In the genomic region with DNA sequence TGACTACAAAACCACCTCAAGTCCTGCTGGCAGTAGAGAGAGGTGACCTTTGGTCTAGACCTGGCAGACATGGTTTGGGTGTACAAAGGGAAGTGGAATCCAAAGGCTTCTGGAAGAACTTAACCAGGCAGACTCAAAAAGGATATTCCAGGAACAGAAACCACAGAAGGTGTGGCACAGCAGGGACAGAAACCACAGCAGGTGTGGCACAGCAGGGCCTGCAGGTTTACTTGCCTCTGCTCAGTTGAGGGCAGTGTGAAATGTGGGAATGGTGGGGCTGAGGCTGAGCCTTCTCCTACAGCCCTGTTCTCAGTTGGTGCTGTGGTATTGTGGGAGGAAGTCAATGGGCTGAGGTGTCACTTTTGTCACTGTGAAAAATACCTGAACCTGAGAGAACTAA, we compare ENCODE assay signal across 11 mouse cellular contexts. TPM values are rescaled to one million over a fixed set of nuclear protein-coding genes. Genes with fewer than 3 reads are reported as not detected.
DNase-seq lines count a peak whose midpoint lies in the region; ATAC-seq lines count a peak whose summit lies in the region.
"Had no signal": no experiment of that assay in that cellular context is flagged by ENCODE, and none has a peak within 500 bp of the region (broad histone marks: within the 10 kb centered on the region; RNA-seq: fewer than 3 reads in every experiment).

No protein-coding gene starts in this region.

- no peaks in the 10 kb centered on the region for H3K4me1 ChIP-seq in stomach, embryonic 15.5 days
- H3K4me1 ChIP-seq: embryonic facial prominence, embryonic 15.5 days had no signal

- H3K9ac ChIP-seq in stomach, embryonic 15.5 days, result no peak overlapping the region
- H3K9ac ChIP-seq: embryonic facial prominence, embryonic 15.5 days; heart, embryonic 15.5 days had no signal

- peak overlapping the region; percentile 70 for H3K27ac ChIP-seq in stomach, embryonic 15.5 days
- H3K27ac ChIP-seq: embryonic facial prominence, embryonic 15.5 days; heart, embryonic 15.5 days had no signal

- peak; percentile 47; the same call in 1 of the 2 replicates for ATAC-seq in stomach, embryonic 15.5 days (ENCODE audit: insufficient read depth, low FRiP score, low read depth)

- no peak overlapping the region for H3K4me2 ChIP-seq in stomach, embryonic 15.5 days
- H3K4me2 ChIP-seq: embryonic facial prominence, embryonic 15.5 days; heart, embryonic 15.5 days had no signal

- H3K27me3 ChIP-seq in stomach, embryonic 15.5 days (replicated peaks), result no peaks in the 10 kb centered on the region
- H3K27me3 ChIP-seq: embryonic facial prominence, embryonic 15.5 days; heart, embryonic 15.5 days; megakaryocyte, embryonic 14.5 days had no signal

- DNase-seq in adrenal gland, postnatal 10 days, result peak; percentile 22
- DNase-seq in adrenal gland, postnatal 36 days, result no peak
- DNase-seq in lung, postnatal 36 days, result peak; percentile 8
- no peak for DNase-seq in lung, postnatal 14 days
- peak; percentile 54 for DNase-seq in induced T-regulatory cell, adult 2 months (ENCODE audit: low read depth)
- DNase-seq in retina, postnatal 1 day, result no peak
- no peak for DNase-seq in testis, postnatal 14 days (ENCODE audit: low spot score)

- H3K4me3 ChIP-seq in stomach, embryonic 15.5 days (replicated peaks), result no peak overlapping the region
- H3K4me3 ChIP-seq: embryonic facial prominence, embryonic 15.5 days; heart, embryonic 15.5 days; megakaryocyte, embryonic 14.5 days had no signal

- no peaks in the 10 kb centered on the region for H3K9me3 ChIP-seq in stomach, embryonic 15.5 days
- H3K9me3 ChIP-seq: embryonic facial prominence, embryonic 15.5 days; heart, embryonic 15.5 days; megakaryocyte, embryonic 14.5 days had no signal

- 0 out of 2 replicates have a peak, but pooled peaks cover 4% of the 10 kb centered on the region for H3K36me3 ChIP-seq in stomach, embryonic 15.5 days

RNA-seq across cellular contexts. Expression of a gene that starts 29.2 kb away (rescaled TPM):
- 10 to 100 TPM; 46.4 to 52.7 TPM for total RNA-seq in adrenal gland, postnatal 10 days (2021)
- 10 to 100 TPM; 44.4 to 45.9 TPM for total RNA-seq in adrenal gland, postnatal 36 days (2021)
- 16.8 and 17.3 TPM in 2 replicates for polyA plus RNA-seq in stomach, embryonic 15.5 days (2015; fragmentation: Nextera tagmentation; extraction: Ambion mirVana)

RNA-seq across cellular contexts. Expression of a gene that starts 29.3 kb away (rescaled TPM):
- total RNA-seq in adrenal gland, postnatal 10 days (2021), result 10 to 100 TPM; 20.1 to 27.5 TPM
- total RNA-seq in adrenal gland, postnatal 36 days (2021), result 10 to 100 TPM; 19.2 to 23.5 TPM
- 14.4 and 16.3 TPM in 2 replicates for polyA plus RNA-seq in stomach, embryonic 15.5 days (2015; fragmentation: Nextera tagmentation; extraction: Ambion mirVana)

RNA-seq across cellular contexts. Expression of a gene that starts 57.0 kb away (rescaled TPM):
- 10 to 100 TPM; 34.6 to 39.2 TPM for total RNA-seq in adrenal gland, postnatal 10 days (2021)
- 10 to 100 TPM; 37.8 to 47.5 TPM for total RNA-seq in adrenal gland, postnatal 36 days (2021)
- polyA plus RNA-seq in stomach, embryonic 15.5 days (2015; fragmentation: Nextera tagmentation; extraction: Ambion mirVana), result 43.3 and 48.3 TPM in 2 replicates

RNA-seq across cellular contexts. Expression of a gene that starts 58.0 kb away (rescaled TPM):
- 10 to 100 TPM; 18.3 to 25.3 TPM for total RNA-seq in adrenal gland, postnatal 10 days (2021)
- 10 to 100 TPM; 19.0 to 22.4 TPM for total RNA-seq in adrenal gland, postnatal 36 days (2021)
- 6.2 and 6.9 TPM in 2 replicates for polyA plus RNA-seq in stomach, embryonic 15.5 days (2015; fragmentation: Nextera tagmentation; extraction: Ambion mirVana)

Comparison
In these comparisons a context has a peak if more than half of its experiments do, and no peak if none do; other contexts are left out.
1. DNase-seq: peak in adrenal gland, postnatal 10 days (single experiment), lung, postnatal 36 days (single experiment) and induced T-regulatory cell, adult 2 months (single experiment); none in adrenal gland, postnatal 36 days (0 of 2), lung, postnatal 14 days (single experiment), retina, postnatal 1 day (single experiment) and testis, postnatal 14 days (single experiment).